Mouse (Mus musculus) cortical plate, adult 2 months (tissue): ENCODE measurements around the gene Syne1. TPM values are rescaled to one million over a fixed set of nuclear protein-coding genes. Genes with fewer than 3 reads are reported as not detected.

Experiments
- H3K27ac ChIP-seq: fragments of 200-500 bp; 2 replicates; pipeline ENCODE4 v1.5.1; 2012; ENCODE audit warnings: low read length, control low read depth, inconsistent platforms; ENCODE audit not compliant: insufficient read depth
- H3K4me1 ChIP-seq: fragments of 200-500 bp; 2 replicates; pipeline ENCODE4 v1.6.1; 2011; ENCODE audit warnings: low read length; ENCODE audit not compliant: control insufficient read depth, insufficient read depth
- H3K4me3 ChIP-seq: fragments of 200-500 bp; 2 replicates; pipeline ENCODE4 v1.5.1; 2011; ENCODE audit warnings: mild to moderate bottlenecking, low read length, control low read depth; ENCODE audit not compliant: insufficient read depth
- CTCF ChIP-seq: fragments of 200-500 bp; IDR thresholded peaks from 2 replicates; pipeline ENCODE4 v1.5.1; 2011; ENCODE audit warnings: mild to moderate bottlenecking, control low read depth, low read length; ENCODE audit not compliant: insufficient read depth; ENCODE audit errors: extremely low read depth
- POLR2A ChIP-seq: fragments of 200-500 bp; IDR thresholded peaks from 2 replicates; pipeline ENCODE4 v1.6.1; 2011; ENCODE audit warnings: mild to moderate bottlenecking, low read length, control low read depth; ENCODE audit not compliant: insufficient read depth; ENCODE audit errors: extremely low read depth
- polyA plus RNA-seq: library from polyadenylated mRNA; depleted of rRNA; stranded (reverse); fragments of >200 nt; gene quantifications from 2 replicates; pipeline ENCODE4 v1.2.3, GENCODE M21; 2012

Syne1 gene
- polyA plus RNA-seq, 1 experiment, result 165 TPM

DNA sequence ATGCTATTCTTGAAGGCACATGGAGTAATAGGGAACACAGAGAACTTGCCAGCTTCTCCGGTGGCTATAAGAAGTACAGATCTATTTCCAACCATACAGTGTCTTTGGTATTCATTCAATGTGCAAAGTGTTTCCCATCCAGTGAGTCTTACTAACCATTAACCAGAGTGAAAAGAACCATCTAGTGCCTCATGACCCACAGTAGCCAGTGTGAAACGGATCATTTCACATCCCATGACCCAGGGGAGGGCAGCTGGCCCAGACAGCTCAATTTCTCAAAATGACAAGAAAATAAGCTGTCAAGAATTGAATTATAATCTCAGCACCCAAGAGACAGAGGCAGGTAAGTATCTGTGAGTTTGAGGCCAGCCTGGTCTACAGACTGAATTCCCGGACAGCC lies 315.1 kb downstream of the Syne1 start:
- Histone ChIP-seq H3K4me3 (no peak overlapping the region), H3K27ac (no peak overlapping the region), H3K4me1 (peaks cover 7% of the 10 kb centered on the region; the same call in 1 of the 2 replicates)
- TF ChIP-seq POLR2A, result no peak
- no peak for TF ChIP-seq CTCF

DNA sequence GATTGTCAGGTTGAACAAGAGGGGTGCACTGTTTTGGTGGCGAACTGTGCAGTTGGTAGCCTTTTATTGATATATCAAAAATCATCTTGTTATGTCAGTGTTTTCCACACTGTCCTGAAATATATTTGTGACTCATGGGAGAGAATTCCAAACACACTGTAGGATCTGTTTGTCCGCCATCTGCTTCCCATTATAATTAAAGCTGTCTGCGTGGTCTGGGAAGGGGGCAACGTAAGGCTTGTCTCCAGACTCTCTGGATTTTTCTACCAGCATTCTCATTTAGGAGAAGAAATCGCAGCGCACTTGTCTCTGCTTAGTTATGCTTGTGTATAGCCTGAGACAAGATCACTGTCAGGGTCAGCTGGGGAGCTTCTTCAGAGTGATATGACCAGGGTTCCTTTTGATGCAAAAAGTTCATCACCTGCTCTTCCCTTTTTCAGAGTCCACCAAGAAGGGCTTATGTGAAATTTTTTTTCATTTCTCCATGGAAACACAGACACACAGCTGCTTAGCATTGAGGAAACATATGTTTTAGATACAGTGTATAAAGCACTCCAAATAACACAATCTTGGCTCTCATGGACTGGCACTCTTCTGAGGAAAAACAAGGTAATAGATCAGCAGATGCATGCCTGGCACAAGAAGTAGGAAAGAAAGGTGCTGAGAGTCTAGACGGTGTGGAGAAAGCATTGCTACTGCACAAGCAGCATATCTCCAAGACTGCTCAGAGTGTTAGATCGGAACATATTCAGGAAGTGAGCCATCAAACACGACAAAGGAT lies 316.4 kb downstream of the Syne1 start:
- H3K4me1 ChIP-seq, result peaks cover 7% of the 10 kb centered on the region; the same call in 1 of the 2 replicates
- H3K27ac ChIP-seq, result no peak overlapping the region
- H3K4me3 ChIP-seq, result no peak overlapping the region
- TF ChIP-seq POLR2A (no peak), CTCF (no peak)

DNA sequence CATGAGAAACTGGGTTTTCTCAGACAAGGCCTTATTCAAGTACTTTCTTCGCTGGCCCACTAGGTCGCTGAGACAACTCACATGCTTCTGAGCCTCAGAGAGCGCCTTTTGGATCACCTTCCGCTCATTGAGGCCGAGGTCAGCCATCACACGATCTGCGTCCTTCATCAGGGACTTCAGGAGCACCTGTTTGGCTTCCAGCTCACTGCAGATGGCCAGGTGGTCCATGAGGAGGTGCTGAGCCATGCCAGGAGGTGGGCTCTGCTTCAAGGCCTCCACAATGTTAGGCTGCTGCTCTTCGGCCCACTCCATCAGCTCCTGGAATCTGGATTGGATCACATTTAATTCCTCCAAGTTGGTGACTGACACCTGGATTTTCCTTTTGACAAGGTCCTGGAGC lies 322.2 kb downstream of the Syne1 start:
- no peaks in the 10 kb centered on the region for H3K4me1 ChIP-seq
- TF ChIP-seq CTCF (no peak), POLR2A (no peak)

DNA sequence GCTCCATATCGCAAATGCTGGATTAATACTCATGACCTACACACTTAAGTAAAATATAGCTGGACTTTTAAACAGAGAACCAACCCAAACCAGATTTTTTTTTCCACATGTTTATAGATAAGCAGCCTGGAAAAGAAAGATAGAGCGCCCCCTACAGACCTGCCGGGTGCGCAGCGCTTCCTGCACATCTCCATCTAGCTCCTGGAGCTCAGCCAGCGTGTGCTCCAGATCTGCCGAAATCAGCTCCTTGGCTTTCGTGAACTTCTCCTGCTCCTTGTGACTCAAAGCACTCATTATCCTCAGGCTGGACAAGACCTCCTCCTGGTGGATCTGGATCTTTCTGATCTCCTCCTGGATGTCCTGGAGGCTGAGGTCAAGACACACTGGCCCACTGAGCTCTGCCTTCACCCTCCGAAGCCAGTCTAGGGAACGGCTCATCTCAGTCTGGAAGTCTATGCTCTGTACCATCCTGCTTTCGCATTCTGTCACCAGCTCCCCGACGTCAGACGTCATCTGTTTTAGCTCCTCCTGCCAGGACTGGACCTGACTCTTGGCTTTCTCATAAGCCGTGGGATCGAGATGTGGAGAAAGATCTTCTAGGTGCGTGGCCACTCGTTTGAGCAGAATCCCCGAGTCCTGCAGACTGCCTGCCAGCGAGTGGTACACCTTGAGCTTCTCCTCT lies 323.7 kb downstream of the Syne1 start:
- H3K4me1 ChIP-seq, result no peaks in the 10 kb centered on the region

More for the DNA sequence above, 322.2 kb downstream of the Syne1 start:
- Histone ChIP-seq H3K27ac (no peak overlapping the region), H3K4me3 (no peak overlapping the region)

DNA sequence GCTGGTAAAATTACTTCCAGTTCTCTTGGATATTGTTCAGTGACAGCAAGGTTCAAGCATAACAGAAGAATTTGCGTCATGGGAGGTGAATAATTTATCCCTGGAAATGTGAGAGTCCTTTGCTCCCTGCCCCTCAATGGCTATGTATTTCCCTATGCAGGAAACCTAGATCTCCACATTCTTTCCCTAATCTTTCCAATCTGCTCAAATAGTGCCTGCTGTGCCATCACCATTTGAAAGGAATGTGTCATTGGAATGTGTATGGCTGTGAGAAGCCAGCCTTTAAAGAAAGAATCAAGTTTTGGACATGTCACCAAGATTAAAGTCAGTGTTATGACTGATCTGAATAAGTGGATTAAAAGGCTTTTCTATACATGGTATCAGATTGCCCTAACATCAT lies 335.3 kb downstream of the Syne1 start:
- H3K27ac ChIP-seq, result no peak overlapping the region
- TF ChIP-seq POLR2A (no peak), CTCF (no peak)
- no peak overlapping the region for H3K4me3 ChIP-seq
- H3K4me1 ChIP-seq, result no peaks in the 10 kb centered on the region

More for the DNA sequence above, 323.7 kb downstream of the Syne1 start:
- H3K27ac ChIP-seq, result no peak overlapping the region
- TF ChIP-seq POLR2A, result no peak
- no peak overlapping the region for H3K4me3 ChIP-seq

DNA sequence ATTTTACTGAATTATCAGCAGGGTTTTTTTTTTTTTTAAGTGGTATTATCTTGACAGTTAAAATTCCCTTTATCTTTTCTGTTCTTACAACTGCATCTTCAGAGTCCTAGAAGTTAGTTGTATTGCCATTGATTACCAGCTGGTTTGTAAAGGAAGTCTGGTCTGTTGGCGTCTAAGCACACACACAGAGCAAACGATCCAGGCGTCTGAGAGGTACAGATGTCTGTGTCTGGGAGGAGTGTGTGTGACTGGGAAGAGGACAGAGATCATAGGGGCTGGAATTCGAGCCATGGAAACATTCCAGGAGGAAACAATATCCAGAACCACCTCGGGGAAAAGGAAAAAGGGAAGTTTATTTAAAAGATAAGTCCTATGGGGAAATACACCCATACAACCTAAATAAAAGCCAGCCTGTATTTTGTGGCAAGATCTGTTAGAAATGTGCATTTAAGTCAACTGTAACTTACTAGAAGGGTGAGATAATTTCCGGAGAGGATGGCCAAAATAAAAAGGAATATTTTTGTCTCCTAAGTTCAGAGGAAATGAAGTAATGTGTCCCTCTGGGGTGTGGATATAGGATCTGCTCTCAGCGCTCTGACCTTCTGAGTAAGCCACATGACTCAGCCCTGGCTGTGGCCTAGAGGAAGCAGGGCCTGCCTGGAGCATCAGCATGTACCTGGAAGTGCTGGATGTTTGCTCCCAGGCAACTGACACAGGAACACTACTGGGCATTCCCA lies 343.2 kb downstream of the Syne1 start:
- Histone ChIP-seq H3K27ac (no peak overlapping the region), H3K4me1 (peaks cover 3% of the 10 kb centered on the region), H3K4me3 (no peak overlapping the region)
- TF ChIP-seq CTCF (no peak), POLR2A (no peak)

DNA sequence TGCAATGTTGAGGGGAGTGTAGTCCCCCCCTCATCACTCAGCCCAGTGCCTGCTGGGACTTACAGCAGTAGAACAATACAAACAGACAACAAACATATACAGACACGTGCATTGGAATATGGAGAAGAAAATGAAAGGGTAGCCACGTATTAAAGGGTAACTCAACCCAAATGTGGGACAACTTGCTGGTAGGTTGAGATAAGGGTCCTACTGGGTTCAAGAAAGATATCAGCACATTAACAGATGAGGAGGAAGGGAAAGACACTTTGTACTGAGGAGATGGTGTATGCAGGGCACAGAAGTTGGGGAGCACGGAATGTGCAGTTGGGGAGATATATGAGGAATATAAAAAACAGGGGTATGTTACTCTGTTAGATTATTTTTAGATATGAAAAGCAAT lies 345.3 kb downstream of the Syne1 start:
- no peak for TF ChIP-seq CTCF
- no peak for TF ChIP-seq POLR2A
- H3K27ac ChIP-seq, result no peak overlapping the region
- H3K4me3 ChIP-seq, result no peak overlapping the region
- peaks cover 3% of the 10 kb centered on the region for H3K4me1 ChIP-seq

DNA sequence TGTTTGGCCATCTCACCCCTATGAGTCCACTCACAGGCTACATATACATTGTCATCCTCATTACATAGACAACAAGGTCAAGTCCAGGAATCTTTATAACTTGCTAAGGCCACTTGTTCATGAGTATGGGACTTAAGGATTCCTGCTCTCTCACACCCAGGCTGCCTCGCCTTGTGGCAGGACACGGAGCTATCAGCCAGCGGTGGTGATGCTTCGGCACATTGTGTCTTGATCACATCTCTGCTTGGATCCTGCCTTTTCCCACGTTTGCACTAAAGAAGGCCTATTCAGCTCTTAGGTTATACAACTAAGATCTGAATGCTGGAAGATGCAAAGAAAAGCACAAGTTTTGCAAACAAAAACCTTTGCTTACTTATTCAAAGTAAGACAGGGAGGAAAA lies 345.7 kb downstream of the Syne1 start:
- Histone ChIP-seq H3K4me3 (no peak overlapping the region), H3K4me1 (peaks cover 5% of the 10 kb centered on the region), H3K27ac (no peak overlapping the region)
- TF ChIP-seq CTCF (no peak), POLR2A (no peak)

DNA sequence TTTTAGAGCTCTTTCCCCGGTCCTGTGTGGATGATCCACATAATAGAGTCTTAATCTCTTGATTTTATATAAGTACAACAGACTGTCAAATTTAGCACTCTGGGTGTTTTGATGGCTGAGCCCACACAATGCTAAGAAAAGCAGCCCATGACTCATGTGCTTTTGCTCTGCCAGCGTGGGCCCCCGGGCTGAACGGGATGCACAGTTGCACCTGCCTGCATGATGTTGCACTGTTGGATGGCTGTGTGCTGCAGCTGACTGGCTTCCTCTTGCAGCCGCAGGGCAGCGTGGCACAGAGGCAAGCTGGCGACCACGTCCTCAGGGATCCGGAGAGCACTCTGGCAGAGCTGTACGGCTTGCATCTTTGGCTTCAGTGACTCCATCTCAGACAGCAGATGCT lies 347.4 kb downstream of the Syne1 start:
- TF ChIP-seq POLR2A (0 out of 2 replicates have a peak, but pooled peaks have one; percentile 36), CTCF (no peak)
- peak overlapping the region; percentile 79 for H3K27ac ChIP-seq
- H3K4me1 ChIP-seq, result peaks cover 5% of the 10 kb centered on the region
- H3K4me3 ChIP-seq, result no peak overlapping the region

DNA sequence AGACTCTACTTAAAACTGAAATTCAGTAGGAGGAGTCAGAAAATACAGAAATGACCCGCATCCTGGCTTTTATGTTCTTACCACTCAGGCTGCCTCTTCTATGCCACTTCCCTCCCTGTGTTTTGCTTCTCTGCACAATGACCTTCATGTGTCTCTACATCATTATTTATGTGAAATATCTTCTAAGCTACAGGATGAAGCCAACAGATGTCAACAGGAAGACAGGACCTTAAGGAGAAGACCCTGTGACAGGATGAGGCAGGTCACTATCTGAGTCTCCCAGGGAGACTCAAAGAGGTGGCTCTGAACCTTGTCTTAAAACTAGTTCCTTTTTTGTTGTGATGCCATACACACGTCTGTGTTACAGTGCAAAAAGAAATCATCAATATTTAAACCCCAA lies 353.9 kb downstream of the Syne1 start:
- TF ChIP-seq POLR2A (no peak), CTCF (no peak)
- no peak overlapping the region for H3K4me3 ChIP-seq
- H3K4me1 ChIP-seq, result peaks cover 4% of the 10 kb centered on the region; the same call in 1 of the 2 replicates
- H3K27ac ChIP-seq, result no peak overlapping the region
